Mouse (Mus musculus) bone marrow, adult 2 months (tissue): ENCODE results near the gene Slc7a15. TPM values are rescaled to one million over a fixed set of nuclear protein-coding genes. Genes with fewer than 3 reads are reported as not detected.

Experiments used
- H3K27ac ChIP-seq: fragments of 200-500 bp; 2 replicates; pipeline ENCODE4 v1.5.1; 2012; ENCODE audit warnings: low read depth, mild to moderate bottlenecking, control low read depth, inconsistent platforms, low read length; ENCODE audit not compliant: control insufficient read depth, poor library complexity, insufficient read depth
- H3K4me1 ChIP-seq: fragments of 200-500 bp; 2 replicates; pipeline ENCODE4 v1.6.1; 2011; ENCODE audit warnings: low read length; ENCODE audit not compliant: control insufficient read depth, insufficient read depth
- H3K4me3 ChIP-seq: fragments of 200-500 bp; replicated peaks from 2 replicates; pipeline ENCODE3; 2011; ENCODE audit warnings: mild to moderate bottlenecking, low read depth, low read length, control low read depth; ENCODE audit not compliant: control insufficient read depth
- CTCF ChIP-seq: fragments of 200-500 bp; IDR thresholded peaks from 2 replicates; pipeline ENCODE4 v1.5.1; 2011; ENCODE audit warnings: low read length, control low read depth; ENCODE audit not compliant: control insufficient read depth, insufficient read depth
- POLR2A ChIP-seq: fragments of 200-500 bp; IDR thresholded peaks from 2 replicates; pipeline ENCODE4 v1.6.1; 2011; ENCODE audit warnings: low read depth, mild to moderate bottlenecking, control low read depth, low read length, borderline replicate concordance; ENCODE audit not compliant: control insufficient read depth
- WGBS: fragments of 180-500 bp; shearing (Covaris S2); methylation state at CpG from one replicate; pipeline ENCODE4 v1.1.7; 2018; 5-methylcytosine and 5-hydroxymethylcytosine counted together
- polyA plus RNA-seq: library from polyadenylated mRNA; stranded (reverse); fragments of >200 nt; gene quantifications from 2 replicates; pipeline ENCODE4 v1.2.4, GENCODE M21; 2011; ENCODE audit warnings: low replicate concordance; ENCODE audit not compliant: missing spikeins, insufficient read depth, insufficient read length

Slc7a15 gene
- polyA plus RNA-seq, 1 experiment = not detected

- no peak for TF ChIP-seq CTCF
- no peak; the same call in 1 of the 2 replicates for TF ChIP-seq POLR2A
- Histone ChIP-seq H3K4me3 (peak overlapping the region; percentile 94), H3K4me1 (no peaks in the 10 kb centered on the region; the same call in 1 of the 2 replicates), H3K27ac (peak overlapping the region; percentile 49; the same call in 1 of the 2 replicates)
- 22% methylated on average over 8 of the region's 8 CpGs for WGBS
Measured at GRCm38 (mm10) chr12:8498148-8498571, 100.7 kb downstream of the Slc7a15 start.

GRCm38 (mm10) chr12:8497314-8497706 is 101.6 kb downstream of the Slc7a15 start:
- WGBS = 54% methylated on average over 2 of the region's 2 CpGs
- TF ChIP-seq CTCF = no peak
- no peak for TF ChIP-seq POLR2A
- H3K4me1 ChIP-seq = no peaks in the 10 kb centered on the region; the same call in 1 of the 2 replicates
- no peak overlapping the region for H3K4me3 ChIP-seq
- no peak overlapping the region for H3K27ac ChIP-seq

- TF ChIP-seq CTCF (no peak), POLR2A (no peak)
Measured at GRCm38 (mm10) chr12:8496679-8497313, 102.1 kb downstream of the Slc7a15 start.

DNA sequence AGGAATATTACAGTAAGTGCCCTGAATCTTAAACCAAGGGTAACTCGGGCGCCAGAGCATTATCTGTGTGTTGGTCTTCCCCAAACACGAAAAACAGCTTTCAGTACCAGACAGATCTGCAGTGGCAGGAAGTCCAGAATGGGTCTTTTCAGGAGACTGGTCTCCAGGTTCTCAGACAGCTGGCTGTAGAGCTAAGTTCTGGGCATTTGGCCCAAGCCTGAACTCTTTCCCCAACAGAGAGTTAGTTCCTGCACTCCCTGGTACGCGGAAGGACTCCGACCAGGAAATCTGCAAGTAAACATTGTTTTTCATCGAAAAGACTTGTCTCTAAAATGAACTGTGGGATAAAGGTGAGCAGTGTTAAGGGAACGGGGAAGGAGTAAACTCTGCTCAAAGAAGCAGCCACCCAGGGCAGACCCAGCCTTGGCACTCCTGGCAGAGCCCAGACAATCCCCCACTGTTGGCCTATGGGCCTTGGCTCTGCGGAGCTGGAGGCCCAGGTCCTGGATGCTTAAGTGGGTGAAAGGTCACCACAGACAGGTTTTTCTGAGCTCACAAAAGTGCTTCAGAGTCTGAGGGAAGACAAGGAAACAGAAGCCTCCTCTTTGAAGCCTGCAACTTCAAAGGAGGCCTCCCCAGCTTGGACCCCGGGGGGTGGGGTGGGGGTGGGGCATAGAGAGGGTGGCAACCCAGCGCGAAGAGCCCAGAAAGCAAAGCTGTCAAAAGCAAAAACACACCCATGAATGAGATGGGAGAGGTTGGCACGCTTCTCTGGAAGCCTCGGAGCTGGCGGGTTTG is 102.8 kb downstream of the Slc7a15 start:
- no peak for TF ChIP-seq POLR2A
- no peak for TF ChIP-seq CTCF
- WGBS = 53% methylated on average over 15 of the region's 15 CpGs
- Histone ChIP-seq H3K4me1 (no peaks in the 10 kb centered on the region), H3K4me3 (no peak overlapping the region), H3K27ac (no peak overlapping the region)

More at GRCm38 (mm10) chr12:8496679-8497313, 102.1 kb downstream of the Slc7a15 start:
- Histone ChIP-seq H3K4me3 (no peak overlapping the region), H3K4me1 (no peaks in the 10 kb centered on the region; the same call in 1 of the 2 replicates), H3K27ac (no peak overlapping the region)
- 56% methylated on average over 2 of the region's 2 CpGs for WGBS

GRCm38 (mm10) chr12:8494675-8495074 is 104.2 kb downstream of the Slc7a15 start:
- Histone ChIP-seq H3K4me3 (no peak overlapping the region), H3K27ac (no peak overlapping the region), H3K4me1 (no peaks in the 10 kb centered on the region)
- TF ChIP-seq POLR2A (no peak), CTCF (no peak)
- 62% methylated on average over 3 of the region's 3 CpGs for WGBS

DNA sequence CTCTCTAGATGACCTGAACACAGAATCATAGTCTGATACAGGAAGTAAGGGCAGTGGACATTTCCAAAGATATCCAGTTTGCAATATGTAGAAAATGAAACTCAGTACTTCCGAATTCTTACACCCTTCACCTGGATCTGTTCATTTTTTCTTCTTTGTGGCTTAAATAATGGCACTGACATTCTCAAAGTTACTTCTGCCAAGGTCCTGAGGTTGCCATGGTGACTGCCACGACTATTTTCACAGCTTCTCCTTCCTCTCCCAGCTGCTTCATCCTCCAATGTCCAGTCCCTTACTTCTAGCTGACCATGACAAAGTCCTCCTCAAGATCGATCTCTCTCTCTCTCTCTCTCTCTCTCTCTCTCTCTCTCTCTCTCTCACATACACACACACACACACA is 105.5 kb downstream of the Slc7a15 start:
- no peak overlapping the region for H3K27ac ChIP-seq
- no peak overlapping the region for H3K4me3 ChIP-seq
- 40% methylated on average over 3 of the region's 3 CpGs for WGBS
- TF ChIP-seq CTCF = no peak
- TF ChIP-seq POLR2A = no peak
- no peaks in the 10 kb centered on the region for H3K4me1 ChIP-seq

DNA sequence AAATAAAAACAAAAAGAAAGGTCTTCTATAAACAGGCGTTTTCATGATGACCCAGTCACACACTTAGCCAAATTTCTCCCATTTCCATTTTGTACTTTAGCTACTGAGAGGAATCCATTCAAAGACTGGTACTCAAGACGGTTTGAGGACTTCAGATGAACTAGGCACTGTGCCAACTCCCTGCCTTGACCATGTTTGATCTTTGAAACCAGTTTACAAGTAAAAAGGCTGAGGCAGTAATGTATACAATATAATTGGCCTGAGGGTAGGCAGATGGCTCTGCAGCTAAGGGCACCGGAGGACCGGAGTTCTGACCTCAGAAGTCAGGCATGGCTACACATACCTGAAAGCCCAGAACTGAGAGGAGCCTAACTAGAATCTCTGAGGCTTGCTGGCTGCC is 109.8 kb downstream of the Slc7a15 start:
- Histone ChIP-seq H3K4me1 (no peaks in the 10 kb centered on the region), H3K27ac (no peak overlapping the region), H3K4me3 (no peak overlapping the region)
- 82% methylated on average over 4 of the region's 4 CpGs for WGBS
- no peak for TF ChIP-seq CTCF
- TF ChIP-seq POLR2A = no peak

- no peak overlapping the region for H3K27ac ChIP-seq
- no peaks in the 10 kb centered on the region for H3K4me1 ChIP-seq
- WGBS = 84% methylated on average over 4 of the region's 4 CpGs
- H3K4me3 ChIP-seq = no peak overlapping the region
- TF ChIP-seq POLR2A = no peak
- no peak for TF ChIP-seq CTCF
Measured at GRCm38 (mm10) chr12:8488652-8488980, 110.2 kb downstream of the Slc7a15 start.
